Mouse (Mus musculus) frontal cortex, postnatal 14 days (tissue): ENCODE data around the gene Vgll4.

ENCODE experiments used
- DNase-seq, 2 experiments: peaks; one replicate each; pipeline ENCODE4 v3.0.0; 2022; ENCODE audit warnings: low spot score in 2 of 2

Vgll4 gene

DNA sequence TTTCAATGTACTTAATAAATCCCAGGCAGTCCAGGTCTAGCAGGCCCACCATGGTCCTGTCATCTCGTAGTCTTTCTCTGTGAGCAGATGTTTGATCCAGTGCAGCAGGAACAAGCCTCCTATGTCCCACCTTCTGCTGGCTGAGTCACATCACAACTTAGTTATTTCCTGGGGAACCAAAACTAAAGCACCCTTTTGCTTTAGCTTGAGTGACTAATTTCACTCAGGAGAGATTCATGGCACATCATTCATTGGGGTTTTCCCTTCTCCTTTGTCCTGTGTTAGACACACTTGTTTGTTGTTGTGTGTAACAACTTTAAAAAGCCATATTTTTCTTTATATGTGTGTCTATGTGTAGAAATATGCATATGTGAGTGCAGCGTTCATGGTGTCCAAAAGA lies 126.9 kb downstream of the Vgll4 start:
- DNase-seq = no peak

DNA sequence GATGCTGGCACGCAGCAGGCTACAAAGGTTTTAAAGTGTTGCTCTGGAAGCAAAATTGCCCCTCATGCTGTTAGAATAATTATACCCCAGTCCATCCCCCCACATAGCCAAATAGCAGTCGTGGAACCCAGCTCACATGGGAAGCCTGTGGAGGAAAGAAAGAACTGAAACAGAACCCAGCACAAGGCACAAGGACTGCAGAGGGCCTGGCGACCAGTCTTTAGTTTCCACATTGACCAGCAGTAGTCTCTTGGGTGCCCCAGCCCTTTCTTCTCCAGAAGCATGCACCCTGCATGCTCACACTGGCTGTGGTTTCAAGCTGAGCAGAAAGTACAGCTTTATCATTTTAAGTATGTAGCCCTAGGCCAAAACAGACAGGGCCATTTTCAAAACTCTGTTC lies 127.7 kb downstream of the Vgll4 start:
- DNase-seq = no peak

DNA sequence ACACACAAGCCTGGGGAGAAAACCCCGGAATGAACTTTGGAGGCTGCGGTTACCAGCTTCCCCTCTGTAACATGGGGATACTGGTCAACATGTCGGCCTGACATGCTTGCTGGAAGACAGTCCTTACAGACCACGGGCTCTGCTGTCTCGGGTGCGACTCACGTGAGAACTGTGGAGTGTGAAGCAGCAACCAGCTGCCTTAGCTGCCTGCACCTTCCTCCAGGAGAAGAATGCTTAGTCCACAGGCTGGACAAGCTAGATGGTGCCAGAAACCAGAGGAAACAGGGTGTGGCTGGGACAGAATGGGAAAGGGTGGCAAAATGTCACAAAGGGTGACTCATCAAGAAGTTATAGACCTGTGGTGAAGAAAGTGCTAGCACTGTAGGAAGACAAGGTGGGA lies 129.8 kb downstream of the Vgll4 start:
- no peak for DNase-seq

DNA sequence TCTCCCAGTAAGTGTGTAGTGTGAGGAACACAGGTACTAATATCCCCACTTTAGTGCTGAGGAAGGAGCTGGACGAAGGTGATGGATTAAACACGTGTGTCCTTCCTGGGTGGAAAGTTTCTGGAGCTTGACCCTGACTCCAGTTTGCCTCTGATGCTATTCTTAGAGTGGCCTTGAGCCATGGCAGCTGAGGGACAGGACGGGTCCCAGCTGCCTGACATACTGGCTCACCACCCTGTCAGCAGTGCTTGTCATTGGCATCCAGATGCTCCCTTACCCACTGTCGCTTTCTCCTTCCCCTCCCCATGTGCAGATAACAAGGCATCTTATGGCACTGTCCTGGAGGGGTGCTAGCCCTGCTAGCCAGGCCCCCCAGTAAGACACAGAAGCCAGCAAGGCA lies 130.9 kb downstream of the Vgll4 start:
- DNase-seq = no peak

DNA sequence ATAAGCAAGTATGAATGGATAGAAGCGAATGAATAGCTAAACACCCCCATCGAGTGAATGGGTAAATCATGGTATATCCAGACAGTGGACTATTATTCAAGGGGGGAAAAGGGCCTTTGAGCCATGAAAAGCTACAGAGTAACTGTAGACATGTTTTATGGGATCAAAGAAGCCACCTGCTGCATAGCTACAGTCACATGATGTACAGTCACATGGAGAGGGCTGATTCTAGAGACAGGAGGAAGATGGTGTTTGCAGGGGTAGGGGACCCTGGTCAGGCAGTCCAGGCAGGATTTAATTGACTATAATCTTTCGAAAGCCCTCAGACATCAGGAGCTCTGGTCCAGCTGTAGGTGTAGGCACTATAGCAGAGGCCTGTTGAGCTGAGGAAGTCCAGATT lies 133.4 kb downstream of the Vgll4 start:
- DNase-seq = no peak

DNA sequence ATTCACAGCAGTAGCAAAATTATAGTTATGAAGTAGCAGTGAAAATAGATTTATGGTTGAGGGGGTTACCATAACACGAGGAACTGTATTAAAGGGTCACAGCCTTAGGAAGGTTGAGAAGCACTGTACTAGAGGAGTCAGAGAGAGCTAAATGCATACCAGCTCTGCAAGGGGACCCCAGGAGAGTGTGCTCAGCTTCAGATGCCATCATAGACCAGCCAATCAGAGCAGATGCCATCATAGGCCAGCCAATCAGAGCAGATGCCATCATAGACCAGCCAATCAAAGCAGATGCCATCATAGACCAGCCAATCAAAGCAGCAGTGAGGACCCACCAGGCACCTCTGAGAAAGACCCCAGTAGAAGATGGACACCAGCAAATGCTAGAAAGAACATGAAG lies 134.0 kb downstream of the Vgll4 start:
- no peak for DNase-seq

DNA sequence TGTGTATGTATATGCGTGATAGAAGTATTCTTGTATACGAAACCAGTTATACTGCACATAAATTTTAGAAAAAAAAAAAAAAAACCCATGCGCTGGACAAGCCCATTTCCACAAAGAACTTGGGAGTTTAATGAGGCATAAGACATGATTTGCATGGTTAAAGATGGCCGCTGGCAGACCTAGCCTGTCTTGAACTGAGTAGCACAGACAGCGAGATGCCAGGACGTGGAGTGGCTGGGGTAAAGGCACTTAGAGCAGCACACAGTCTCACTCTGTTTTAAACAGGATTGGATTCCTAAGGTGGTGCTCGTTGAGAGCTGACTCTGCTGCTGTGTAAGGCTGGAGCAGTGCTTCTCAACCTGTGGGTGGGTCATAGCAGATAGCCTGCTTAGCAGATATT lies 134.4 kb downstream of the Vgll4 start:
- no peak for DNase-seq

DNA sequence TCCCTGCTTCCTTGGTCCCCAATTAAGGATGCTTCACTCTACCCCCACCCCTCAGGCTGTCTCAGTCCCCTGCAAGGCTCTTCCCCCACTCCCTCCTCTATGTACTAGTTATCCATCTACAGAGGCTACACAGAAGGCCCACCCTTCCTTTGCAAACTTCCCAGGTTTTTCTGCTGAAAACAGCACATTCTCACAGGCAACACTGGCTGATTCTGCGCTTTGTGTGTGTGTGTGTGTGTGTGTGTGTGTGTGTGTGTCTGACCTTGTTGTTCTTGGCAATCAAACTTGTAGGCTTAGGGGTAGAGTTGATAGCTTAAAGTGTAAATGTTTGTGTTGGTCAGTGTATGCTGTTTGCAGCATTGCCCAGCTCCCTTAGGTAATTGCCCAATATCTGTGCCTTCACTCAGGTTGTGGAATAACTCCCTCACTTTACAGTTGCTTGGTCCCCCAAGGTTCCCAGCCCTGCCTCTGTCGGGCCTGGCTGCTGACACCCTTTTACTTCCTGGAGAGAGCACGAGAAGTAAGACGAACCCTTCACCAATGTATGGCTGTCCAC lies 135.9 kb downstream of the Vgll4 start:
- DNase-seq = no peak

DNA sequence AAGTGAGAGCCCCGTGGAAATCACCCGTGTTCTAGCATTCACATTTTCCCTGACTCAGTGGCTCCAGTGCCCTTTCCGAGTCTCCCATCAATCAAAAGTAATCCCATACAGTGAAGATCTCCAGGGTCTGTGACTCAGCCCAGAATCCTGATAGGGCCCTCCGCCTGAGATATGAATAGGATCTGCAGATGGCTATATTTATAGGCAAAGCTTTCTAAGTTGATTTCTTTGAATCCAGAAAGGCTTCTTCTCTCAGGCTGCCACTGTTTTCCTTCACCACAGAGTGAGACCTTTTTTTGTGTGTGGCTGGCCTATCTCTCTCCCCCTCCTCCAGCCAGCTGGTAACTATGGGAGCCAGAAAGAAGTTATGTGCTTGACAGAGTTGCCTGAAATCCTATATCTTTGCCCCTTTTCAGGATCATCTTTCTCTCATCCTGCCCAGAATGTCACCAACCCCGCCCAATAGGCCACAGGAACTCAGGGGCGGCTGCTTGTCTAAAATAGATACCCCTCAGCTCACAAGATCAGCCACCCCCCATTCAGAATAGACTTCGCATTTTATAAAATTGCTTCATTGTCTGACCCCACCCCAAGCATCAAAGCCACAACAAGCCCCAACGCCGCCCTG lies 136.6 kb downstream of the Vgll4 start:
- DNase-seq = no peak

DNA sequence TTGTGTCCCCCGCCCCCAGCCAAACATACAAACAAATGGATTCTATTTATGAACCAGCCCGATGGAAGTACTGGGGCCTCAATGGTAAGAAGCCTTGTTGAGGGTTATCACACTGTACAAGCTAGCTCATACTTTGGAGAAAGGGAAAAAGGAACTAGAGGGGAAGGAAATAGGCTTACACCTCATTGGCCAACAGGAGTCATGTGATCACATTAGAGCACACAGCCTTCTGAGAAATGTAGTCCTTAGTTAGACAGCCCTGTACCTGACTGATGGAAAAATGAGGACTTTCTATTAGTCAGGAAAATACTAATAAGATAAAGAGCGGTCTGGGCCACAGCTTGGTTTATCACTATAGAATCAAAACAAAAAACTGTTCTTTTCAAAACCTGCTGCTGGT lies 138.0 kb downstream of the Vgll4 start:
- DNase-seq = no peak

DNA sequence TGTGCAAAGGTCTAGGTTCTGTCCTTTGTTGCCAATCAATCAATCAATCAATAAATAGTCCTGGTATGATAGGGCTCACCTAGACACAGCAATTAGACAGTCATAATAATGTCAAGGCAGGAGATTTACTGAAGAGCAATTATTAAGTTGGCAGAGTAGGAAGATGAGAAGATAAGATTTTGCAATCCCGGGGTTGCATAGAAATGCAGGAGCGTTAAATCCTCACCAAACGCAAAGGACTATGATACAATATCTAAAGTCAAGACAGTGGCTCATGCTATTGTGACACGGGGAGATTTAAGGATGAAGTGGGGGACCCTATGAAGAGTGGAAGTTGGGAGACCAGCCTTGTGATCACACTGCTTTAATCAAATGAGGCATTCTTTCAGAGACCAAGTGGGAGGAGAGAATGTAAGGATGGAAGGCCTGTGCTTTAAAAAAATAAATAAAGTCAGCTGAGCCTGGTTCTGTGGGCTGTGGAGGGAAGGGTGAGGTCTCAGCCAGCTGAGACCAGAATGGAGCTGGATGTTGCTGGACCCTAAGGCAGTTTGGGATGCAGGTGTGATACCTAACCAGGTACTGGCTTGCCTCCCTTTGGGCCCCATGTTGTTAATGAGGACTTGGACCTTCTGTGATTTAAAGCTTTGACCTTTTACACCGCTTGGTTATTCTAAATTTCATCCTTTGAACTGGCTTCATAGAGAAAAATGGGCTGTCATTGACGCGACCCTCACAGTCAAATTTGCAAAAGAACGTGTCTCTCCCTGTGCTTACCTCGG lies 139.9 kb downstream of the Vgll4 start:
- DNase-seq = no peak

DNA sequence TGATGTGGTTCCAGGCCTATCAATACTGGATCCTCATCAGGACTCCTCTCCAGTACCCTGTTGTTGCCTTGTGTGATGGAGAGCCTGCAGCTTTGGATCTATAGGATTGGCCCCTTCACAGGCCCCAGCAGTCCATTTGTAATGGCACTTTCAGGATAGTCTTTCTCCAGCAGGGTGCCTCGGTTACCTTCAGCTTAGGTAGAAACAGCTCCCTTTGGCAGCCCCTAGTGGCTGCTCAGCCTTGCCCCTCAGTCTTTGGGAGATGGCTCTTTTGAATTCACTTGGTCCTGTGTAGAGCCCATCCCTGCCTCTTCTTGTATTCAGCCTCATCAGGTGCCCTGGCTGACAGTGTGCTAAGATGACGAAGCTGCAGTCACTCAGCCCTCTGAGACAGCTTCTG lies 142.9 kb downstream of the Vgll4 start:
- DNase-seq = no peak

DNA sequence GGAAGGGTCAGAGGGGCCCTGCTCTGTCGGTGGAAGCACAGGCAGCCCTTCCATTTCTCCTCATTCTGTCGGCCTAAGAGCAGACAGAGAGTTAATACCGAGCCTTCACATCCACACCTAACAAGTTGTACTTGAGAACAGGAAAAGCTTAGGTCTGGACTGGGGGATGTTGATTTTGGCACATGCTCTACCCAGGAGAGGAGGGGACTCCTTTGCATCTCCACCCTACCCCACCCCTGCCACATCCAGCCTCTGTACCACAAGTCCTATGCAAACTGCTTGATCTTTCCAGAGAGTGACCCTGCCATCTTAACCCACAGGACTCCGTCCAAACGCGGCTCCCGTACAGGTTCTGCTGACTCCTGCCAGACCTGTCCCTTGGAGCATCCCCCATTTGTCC lies 148.1 kb downstream of the Vgll4 start:
- no peak for DNase-seq

DNA sequence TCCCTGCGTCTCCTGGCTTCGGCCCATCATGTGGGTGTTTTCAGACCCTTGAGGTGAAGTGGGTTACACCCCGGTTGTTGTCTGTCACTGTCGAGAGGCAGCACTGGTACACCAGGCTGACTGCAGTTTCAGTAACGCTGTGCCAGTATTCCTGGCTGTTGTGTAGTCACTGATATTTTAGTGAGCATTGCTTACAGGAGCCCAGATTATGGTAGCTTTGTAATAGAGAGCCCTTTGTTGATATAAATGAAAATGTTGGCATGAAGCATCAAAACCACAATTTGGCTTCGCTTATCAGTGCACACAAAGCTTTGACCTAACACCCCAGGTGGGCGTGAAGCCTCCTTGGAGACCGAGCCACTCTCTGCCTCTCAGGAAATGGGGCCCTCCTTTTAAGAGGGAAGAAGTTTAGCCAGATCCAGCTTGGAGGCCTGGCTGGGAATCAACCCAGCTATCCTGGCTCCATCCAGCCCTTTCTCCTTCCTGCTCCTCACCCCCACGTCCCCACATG lies 149.8 kb downstream of the Vgll4 start:
- DNase-seq = no peak

DNA sequence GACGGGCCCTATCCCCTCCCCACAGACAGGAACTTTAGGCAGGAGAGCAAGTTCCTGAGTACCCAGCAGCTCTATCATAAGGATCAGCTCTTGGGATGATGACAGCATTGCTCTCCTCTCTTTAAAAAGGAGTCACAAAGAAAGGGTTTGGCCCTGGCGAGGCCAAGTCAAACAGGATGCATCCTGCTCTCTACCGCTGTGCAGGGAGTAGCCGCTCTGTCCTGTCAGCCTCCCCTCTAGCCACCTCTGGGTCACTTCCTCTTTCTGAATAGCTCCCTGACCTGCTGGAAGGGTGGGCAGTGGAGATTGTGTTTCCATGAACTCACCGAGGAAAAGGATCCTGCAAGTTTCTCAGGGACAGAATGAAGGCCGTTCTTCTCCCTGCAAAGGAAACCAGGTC lies 151.3 kb downstream of the Vgll4 start:
- no peak for DNase-seq

DNA sequence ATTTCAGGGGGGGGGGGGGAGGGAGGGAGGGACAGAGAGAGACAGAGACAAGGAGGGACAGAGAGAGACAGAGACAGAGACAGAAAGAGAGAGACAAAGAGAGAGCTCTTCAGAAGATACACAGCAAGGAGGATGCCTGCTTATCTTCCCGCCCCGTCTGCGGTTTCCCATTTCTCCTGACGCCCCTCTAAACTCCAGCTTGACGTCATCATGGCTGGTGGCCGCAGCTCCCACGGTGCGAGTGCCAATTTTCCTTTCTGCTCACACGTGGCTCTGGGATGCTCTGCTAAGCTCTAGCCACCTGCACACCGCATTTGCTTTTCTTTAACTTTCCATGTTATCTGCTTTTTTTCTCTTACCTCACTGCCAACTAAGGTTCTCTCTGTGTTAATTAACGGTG lies 151.8 kb downstream of the Vgll4 start:
- no peak for DNase-seq

DNA sequence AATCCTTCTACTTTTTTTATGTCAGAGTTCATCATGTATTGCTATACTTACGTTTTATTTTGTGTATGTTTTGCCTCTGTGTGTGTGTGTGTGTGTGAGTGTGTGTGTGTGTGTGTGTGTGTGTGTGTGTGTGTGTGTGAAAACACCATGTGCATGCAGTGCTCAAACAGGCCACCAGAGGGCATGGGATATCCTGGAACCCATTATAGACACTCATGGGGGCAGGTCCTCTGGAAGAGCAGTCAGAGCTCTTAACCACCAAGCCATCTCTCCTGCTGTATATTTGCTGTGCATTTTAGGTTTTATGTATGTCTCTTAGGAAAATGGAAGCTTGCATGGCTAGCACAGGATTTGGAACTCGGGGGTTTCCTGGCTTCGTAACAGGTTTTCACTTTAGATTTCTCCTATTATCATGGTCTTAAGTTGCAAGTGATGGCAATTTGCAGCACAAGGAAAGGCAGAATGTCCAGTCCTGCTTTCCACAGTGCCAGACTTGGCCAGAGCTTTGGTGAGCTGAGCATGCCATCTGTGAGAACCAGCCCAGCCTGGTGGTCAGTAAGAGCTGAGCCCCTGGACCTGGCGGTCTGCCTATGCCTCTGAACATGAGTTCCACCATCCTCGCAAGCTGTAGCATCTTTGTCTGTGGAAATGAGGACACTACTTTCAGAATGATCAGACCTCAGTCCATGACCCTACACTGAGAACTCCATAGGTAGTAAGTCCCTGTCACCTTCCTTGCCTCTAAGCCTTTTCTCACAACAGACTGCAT lies 154.7 kb downstream of the Vgll4 start:
- DNase-seq = no peak

DNA sequence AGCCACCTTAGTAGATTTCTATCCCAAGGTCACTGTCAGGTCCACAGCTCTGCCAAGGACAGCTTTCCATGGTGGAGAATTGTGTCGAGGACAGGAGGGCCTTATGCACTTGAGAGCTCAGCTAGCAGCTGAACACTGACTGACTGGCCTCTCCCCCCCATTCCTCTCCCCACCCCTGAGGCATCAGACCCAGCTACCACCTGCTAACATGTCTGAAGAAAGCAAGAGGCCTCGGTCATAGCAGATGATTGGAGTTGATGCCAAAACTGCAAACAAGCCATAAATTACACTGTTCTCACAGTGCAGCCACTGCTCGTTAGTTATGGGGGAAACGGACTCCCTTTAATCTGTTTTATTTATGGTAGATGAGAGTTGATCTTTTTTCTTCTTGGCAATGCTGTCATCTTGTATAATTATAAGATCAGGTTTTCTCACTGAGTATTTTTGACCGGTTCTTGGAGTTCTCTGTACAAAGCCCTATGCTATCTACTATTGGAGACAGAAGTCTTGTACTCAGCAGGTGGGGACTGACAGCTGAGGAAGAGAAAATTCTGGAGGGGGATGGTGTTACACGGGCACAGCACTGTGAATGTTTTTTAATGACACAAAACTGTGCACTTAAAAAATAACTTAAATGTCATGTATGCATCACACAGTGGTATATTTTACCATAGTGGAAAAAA lies 155.5 kb downstream of the Vgll4 start:
- DNase-seq = no peak

DNA sequence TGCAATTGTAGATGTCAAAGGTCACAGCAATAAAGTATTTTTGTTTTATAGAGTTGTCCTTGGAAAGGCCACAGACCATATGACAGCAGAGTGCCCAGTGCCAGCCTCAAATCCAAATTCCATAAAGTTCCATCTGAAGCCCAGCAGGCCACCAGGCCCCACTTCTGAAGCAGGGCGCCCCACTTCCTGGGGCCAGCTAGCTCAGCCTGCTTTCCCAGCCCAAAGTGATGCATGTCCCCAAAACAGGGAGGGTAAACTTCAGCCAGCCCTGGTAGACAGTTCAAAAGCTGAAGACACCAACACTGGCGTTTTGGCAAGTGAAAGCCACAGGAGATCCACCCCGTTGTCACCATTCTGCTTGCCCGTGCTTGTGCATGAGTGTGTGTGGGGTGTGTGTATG lies 157.0 kb downstream of the Vgll4 start:
- DNase-seq = no peak

DNA sequence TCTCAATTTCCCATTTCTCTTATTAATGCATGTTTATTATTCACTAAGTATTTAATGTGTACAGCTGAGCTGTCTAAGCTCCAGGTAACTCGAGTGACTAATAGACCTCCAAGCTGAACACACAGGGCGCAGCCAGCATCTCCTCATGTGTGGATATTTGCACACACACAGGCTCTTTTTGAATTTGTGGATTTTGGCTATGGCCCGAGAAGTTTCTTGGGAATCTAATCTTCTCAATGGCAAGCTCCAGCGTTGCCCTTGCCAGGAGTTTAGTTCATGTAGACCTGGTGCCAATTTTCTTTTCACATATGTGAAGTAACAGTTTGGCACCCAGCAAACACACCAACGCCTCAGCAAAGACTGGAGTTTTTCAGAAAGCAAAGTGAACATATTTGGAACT lies 157.5 kb downstream of the Vgll4 start:
- no peak for DNase-seq
